Mouse (Mus musculus): ENCODE data around the gene Shq1. TPM values are rescaled to one million over a fixed set of nuclear protein-coding genes. Genes with fewer than 3 reads are reported as not detected.
A peak's percentile ranks its signal among the peaks of the same experiment; 100 is the strongest.

The Shq1 gene
- polyA plus RNA-seq, 1 experiment from 2014 or later: 12.0 TPM

DNA sequence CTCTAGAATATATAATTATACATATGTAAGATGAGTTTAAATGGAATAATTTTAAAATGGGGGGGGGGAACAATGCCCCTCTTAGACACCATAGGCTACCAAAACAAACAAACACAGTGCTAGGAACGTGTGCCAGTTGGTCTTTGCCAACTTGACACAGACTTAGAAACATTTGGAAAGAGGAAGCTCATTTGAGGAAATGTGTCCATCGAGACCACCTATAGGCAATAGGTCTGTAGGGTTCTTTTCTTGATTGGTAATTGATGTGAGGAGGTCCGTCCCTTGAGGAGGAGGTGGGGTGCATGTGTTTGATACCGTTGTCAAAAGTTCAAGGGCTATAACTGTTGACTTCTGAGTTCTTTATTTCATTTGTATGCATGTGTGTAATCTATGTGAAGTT lies 80.4 kb downstream of the Shq1 start:
- no peak overlapping the region for H3K27ac ChIP-seq (replicated peaks)
- no peaks in the 10 kb centered on the region for H3K27me3 ChIP-seq

GRCm38 (mm10) chr6:100588876-100589275 lies 82.1 kb downstream of the Shq1 start:
- WGBS: 87% methylated on average over 3 of the region's 3 CpGs
- no peaks in the 10 kb centered on the region for H3K36me3 ChIP-seq
- no peaks in the 10 kb centered on the region for H3K27me3 ChIP-seq
- H3K27ac ChIP-seq (replicated peaks): no peak overlapping the region
- H3K4me3 ChIP-seq: no peak overlapping the region
- no peak for ATAC-seq (replicated peaks)
- no peak overlapping the region for H3K4me2 ChIP-seq (replicated peaks)
- no peak overlapping the region for H3K9ac ChIP-seq (replicated peaks)
- 0 out of 2 replicates have a peak, but pooled peaks cover 3% of the 10 kb centered on the region for H3K4me1 ChIP-seq
- no peaks in the 10 kb centered on the region for H3K9me3 ChIP-seq

More for the DNA sequence above, 80.4 kb downstream of the Shq1 start:
- 85% methylated on average over 4 of the region's 4 CpGs for WGBS
- Histone ChIP-seq H3K9ac (replicated peaks) (no peak overlapping the region), H3K4me2 (replicated peaks) (no peak overlapping the region), H3K4me1 (0 out of 2 replicates have a peak, but pooled peaks cover 7% of the 10 kb centered on the region), H3K4me3 (no peak overlapping the region), H3K36me3 (no peaks in the 10 kb centered on the region), H3K9me3 (no peaks in the 10 kb centered on the region)
- no peak for ATAC-seq (replicated peaks)

DNA sequence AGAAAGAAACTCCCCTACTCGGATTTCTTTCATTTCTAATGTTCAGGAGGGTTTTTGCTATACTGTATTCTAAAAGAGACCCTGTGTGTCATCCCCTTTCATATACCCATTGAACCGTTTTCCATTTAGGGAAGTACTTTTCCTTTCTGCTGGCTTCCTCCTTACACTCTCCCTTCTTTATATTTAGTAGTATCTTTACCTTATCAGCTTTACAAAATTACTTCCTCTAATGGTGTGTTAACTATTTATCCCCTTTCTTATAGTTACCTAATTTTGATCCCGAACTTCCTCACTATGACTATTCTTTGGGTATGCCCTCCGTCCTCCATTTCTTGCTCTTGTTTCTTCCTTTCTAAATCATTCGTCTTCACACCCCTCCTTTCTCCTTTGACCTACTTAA lies 84.2 kb downstream of the Shq1 start:
- Histone ChIP-seq H3K27ac (replicated peaks) (no peak overlapping the region), H3K4me3 (no peak overlapping the region), H3K9me3 (no peaks in the 10 kb centered on the region), H3K27me3 (no peaks in the 10 kb centered on the region), H3K36me3 (no peaks in the 10 kb centered on the region), H3K9ac (replicated peaks) (no peak overlapping the region), H3K4me2 (replicated peaks) (no peak overlapping the region), H3K4me1 (peaks cover 9% of the 10 kb centered on the region)
- 89% methylated on average over 5 of the region's 5 CpGs for WGBS
- no peak for ATAC-seq (replicated peaks)

DNA sequence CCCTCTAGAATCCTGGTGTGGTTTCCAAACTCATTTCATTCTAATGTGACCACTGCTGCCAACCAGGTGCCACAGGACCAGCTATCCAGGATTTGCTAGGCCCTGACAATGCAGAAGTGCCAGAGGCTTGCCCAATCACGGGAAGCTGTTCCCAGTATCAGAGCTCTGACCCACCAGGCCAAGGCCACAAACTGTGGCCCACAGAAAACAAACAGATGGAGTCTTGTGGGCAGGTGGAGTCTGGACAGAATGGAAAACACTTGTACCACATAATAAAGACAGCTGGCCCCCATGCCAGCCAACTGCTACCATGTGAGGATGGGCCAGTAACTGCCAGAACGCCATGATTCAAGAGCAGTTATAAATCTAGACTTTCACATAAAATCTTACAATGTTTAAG lies 89.0 kb downstream of the Shq1 start:
- no peaks in the 10 kb centered on the region for H3K27me3 ChIP-seq
- H3K4me1 ChIP-seq: peaks cover 21% of the 10 kb centered on the region
- no peak overlapping the region for H3K4me2 ChIP-seq (replicated peaks)
- H3K9me3 ChIP-seq: no peaks in the 10 kb centered on the region
- no peak overlapping the region for H3K4me3 ChIP-seq
- H3K9ac ChIP-seq (replicated peaks): no peak overlapping the region
- WGBS: 55% methylated on average over 2 of the region's 2 CpGs
- peak overlapping the region; percentile 57 for H3K27ac ChIP-seq (replicated peaks)
- peak; percentile 53; the same call in 1 of the 2 replicates for ATAC-seq (replicated peaks)
- H3K36me3 ChIP-seq: no peaks in the 10 kb centered on the region

DNA sequence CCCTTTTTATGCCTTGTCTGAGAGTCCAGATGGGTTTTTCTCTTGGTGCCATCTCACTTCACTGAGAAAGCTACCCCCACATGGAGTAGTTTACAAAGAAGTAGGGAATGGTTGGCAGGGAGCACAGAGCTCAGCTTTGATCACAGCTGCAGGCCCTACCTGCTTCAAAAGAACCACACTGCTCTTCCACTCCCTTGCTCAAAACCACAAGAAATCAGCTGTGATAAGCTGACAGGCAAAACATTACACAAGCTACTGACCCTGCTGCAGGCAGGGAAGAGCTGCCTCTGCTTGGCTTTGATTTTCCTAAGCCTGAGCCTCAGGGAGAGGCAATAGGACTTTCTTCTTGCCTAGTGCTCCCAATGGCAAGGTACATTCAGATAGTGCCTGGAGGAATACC lies 89.9 kb downstream of the Shq1 start:
- Histone ChIP-seq H3K9ac (replicated peaks) (no peak overlapping the region), H3K4me2 (replicated peaks) (no peak overlapping the region), H3K27me3 (no peaks in the 10 kb centered on the region), H3K4me1 (peaks cover 21% of the 10 kb centered on the region), H3K4me3 (no peak overlapping the region), H3K9me3 (no peaks in the 10 kb centered on the region), H3K36me3 (no peaks in the 10 kb centered on the region), H3K27ac (replicated peaks) (peak overlapping the region; percentile 57)
- ATAC-seq (replicated peaks): peak; percentile 75

- H3K4me2 ChIP-seq (replicated peaks): no peak overlapping the region
- 81% methylated on average over 6 of the region's 6 CpGs for WGBS
- H3K27ac ChIP-seq (replicated peaks): no peak overlapping the region
- ATAC-seq (replicated peaks): no peak
- H3K9ac ChIP-seq (replicated peaks): no peak overlapping the region
- H3K9me3 ChIP-seq: no peaks in the 10 kb centered on the region
- H3K4me1 ChIP-seq: peaks cover 20% of the 10 kb centered on the region
- no peaks in the 10 kb centered on the region for H3K36me3 ChIP-seq
- H3K27me3 ChIP-seq: no peaks in the 10 kb centered on the region
- H3K4me3 ChIP-seq: no peak overlapping the region
Measured at GRCm38 (mm10) chr6:100577590-100577989, 93.4 kb downstream of the Shq1 start.

DNA sequence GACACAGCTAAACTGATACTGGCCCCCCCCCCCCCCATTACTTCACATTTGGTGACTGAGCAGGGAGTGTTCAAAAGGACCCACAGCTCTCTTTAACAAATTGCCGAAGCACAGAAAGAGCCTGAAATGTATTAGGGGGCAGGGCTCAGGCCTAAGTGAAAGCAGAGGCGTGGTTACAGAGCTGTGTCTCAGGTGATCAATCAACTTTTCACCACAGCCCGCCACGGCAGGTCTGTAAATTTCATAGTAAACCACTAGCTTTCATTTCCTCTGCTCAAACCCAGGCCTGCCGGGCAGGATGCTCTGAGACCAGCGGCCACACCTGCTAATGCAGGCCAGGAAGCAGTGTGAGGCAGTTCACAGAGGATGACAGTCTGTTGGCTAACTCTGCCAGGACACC lies 94.8 kb downstream of the Shq1 start:
- 78% methylated on average over 6 of the region's 6 CpGs for WGBS
- Histone ChIP-seq H3K4me3 (no peak overlapping the region), H3K36me3 (no peaks in the 10 kb centered on the region), H3K27me3 (no peaks in the 10 kb centered on the region), H3K4me1 (peaks cover 6% of the 10 kb centered on the region), H3K27ac (replicated peaks) (no peak overlapping the region), H3K9me3 (no peaks in the 10 kb centered on the region), H3K4me2 (replicated peaks) (no peak overlapping the region), H3K9ac (replicated peaks) (no peak overlapping the region)
- ATAC-seq (replicated peaks): no peak

DNA sequence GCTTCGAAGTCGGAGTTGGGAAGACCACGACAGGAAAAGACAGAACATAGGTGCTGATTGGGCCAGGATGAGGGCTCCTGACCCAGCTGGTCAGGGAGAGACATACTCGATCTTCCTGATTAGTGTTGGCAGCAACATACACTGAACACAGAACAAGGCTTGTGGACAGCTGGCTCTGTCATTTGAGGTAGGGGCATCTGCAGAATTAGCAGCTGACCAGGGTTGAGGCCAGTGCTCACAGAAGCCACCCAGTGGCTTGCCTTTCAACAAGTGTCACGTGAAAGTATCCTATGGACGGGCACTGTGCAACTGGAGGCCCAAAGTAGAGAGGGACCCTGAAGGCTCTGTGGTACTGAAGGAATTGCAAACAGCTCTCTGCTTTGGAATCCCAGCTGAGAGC lies 104.2 kb downstream of the Shq1 start:
- Histone ChIP-seq H3K4me3 (no peak overlapping the region), H3K36me3 (no peaks in the 10 kb centered on the region), H3K9me3 (no peaks in the 10 kb centered on the region), H3K9ac (replicated peaks) (no peak overlapping the region), H3K4me1 (peaks cover 21% of the 10 kb centered on the region), H3K27ac (replicated peaks) (no peak overlapping the region), H3K4me2 (replicated peaks) (no peak overlapping the region), H3K27me3 (no peaks in the 10 kb centered on the region)
- ATAC-seq (replicated peaks): no peak
- WGBS: 82% methylated on average over 6 of the region's 6 CpGs

DNA sequence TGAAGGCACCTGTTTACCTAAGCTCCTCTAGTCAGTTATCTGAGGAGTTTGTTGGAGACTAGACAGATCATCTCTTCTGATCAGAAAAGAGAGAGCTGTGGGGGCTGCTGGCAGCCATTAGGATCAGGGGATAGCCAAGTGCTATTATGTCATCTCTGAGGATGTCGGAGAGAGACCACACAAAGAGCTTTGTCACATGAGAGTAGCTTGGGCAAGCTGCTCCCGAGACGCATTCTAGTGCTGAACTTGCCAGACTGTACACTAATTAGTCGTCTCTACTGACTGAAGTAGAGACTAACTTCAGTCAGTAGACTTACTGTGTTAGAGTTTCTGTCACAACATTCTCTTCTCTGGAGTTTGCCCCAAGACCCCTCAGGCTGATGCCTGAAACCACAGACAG lies 106.4 kb downstream of the Shq1 start:
- H3K36me3 ChIP-seq: no peaks in the 10 kb centered on the region
- peaks cover 21% of the 10 kb centered on the region for H3K4me1 ChIP-seq
- no peak overlapping the region for H3K4me3 ChIP-seq
- 0 out of 2 replicates have a peak, but pooled peaks have one; percentile 4 for ATAC-seq (replicated peaks)
- no peaks in the 10 kb centered on the region for H3K27me3 ChIP-seq
- no peak overlapping the region for H3K9ac ChIP-seq (replicated peaks)
- 0 out of 2 replicates have a peak overlapping the region, but pooled peaks have one; percentile 90 for H3K27ac ChIP-seq (replicated peaks)
- no peaks in the 10 kb centered on the region for H3K9me3 ChIP-seq
- WGBS: 9% methylated on average over 4 of the region's 4 CpGs
- H3K4me2 ChIP-seq (replicated peaks): peak overlapping the region; percentile 96; the same call in 1 of the 2 replicates

DNA sequence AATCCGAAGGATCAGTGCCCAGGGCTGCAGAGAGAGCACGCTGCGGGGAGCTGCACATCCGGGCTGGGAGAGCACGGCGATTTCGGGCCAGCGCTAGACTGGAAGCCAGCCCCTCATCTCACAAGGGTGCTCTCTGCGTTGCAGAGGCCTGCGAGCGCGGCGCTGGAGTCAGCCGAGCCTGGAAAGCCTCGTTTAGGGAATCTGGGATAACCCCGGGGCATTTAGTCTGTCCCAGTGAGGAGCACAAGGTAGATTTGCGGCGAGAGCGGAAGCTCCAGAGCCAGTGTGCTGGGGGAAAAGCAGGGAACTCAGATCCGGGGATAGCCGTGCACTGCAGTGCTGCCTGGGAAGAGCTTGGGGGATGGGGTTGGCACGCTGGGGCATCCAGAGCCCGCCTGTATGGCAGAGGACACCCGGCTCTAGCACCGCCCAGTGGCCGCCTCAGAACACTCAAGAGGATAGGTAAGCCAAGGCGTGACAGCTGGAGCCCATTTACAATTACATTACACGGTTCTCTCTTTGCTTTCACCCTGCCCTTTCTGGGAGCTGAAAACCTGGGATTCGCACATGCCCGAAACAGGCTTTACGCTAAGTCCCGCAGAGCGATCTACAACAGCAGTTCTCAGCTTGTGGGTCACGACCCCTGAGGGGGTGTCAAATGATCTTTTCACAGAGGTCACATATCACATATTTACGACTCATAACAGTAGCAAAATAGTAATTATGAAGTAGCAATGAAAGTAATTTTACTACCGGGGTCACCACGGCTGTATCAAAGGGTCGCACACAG lies 107.2 kb downstream of the Shq1 start:
- H3K9ac ChIP-seq (replicated peaks): peak overlapping the region; percentile 66
- peak overlapping the region; percentile 50 for H3K4me3 ChIP-seq
- ATAC-seq (replicated peaks): peak; percentile 94
- WGBS: 8% methylated on average over 38 of the region's 38 CpGs
- H3K36me3 ChIP-seq: no peaks in the 10 kb centered on the region
- H3K9me3 ChIP-seq: no peaks in the 10 kb centered on the region
- H3K27ac ChIP-seq (replicated peaks): peak overlapping the region; percentile 90
- H3K4me1 ChIP-seq: peaks cover 21% of the 10 kb centered on the region
- peak overlapping the region; percentile 96 for H3K4me2 ChIP-seq (replicated peaks)
- H3K27me3 ChIP-seq: no peaks in the 10 kb centered on the region

GRCm38 (mm10) chr6:100562719-100563551 lies 108.0 kb downstream of the Shq1 start:
- WGBS: under 1% methylated on average over 51 of the region's 51 CpGs
- H3K9ac ChIP-seq (replicated peaks): peak overlapping the region; percentile 66
- H3K27ac ChIP-seq (replicated peaks): peak overlapping the region; percentile 90
- no peaks in the 10 kb centered on the region for H3K9me3 ChIP-seq
- H3K36me3 ChIP-seq: no peaks in the 10 kb centered on the region
- H3K27me3 ChIP-seq: no peaks in the 10 kb centered on the region
- peak; percentile 54 for ATAC-seq (replicated peaks)
- H3K4me2 ChIP-seq (replicated peaks): peak overlapping the region; percentile 96
- H3K4me3 ChIP-seq: peak overlapping the region; percentile 50
- peaks cover 23% of the 10 kb centered on the region for H3K4me1 ChIP-seq

GRCm38 (mm10) chr6:100558057-100558456 lies 112.9 kb downstream of the Shq1 start:
- Histone ChIP-seq H3K4me2 (replicated peaks) (no peak overlapping the region), H3K27ac (replicated peaks) (0 out of 2 replicates have a peak overlapping the region, but pooled peaks have one; percentile 20), H3K4me1 (peaks cover 13% of the 10 kb centered on the region), H3K36me3 (no peaks in the 10 kb centered on the region), H3K27me3 (no peaks in the 10 kb centered on the region), H3K4me3 (no peak overlapping the region), H3K9me3 (no peaks in the 10 kb centered on the region), H3K9ac (replicated peaks) (no peak overlapping the region)
- 48% methylated on average over 8 of the region's 8 CpGs for WGBS
- ATAC-seq (replicated peaks): no peak; the same call in 1 of the 2 replicates

Data from forebrain, embryonic 15.5 days (tissue).